Mouse (Mus musculus): ENCODE results near the gene Prr14l. TPM values are rescaled to one million over a fixed set of nuclear protein-coding genes. Genes with fewer than 3 reads are reported as not detected.

The Prr14l gene
- polyA plus RNA-seq, 1 experiment, result 7.6 TPM

- Histone ChIP-seq H3K27ac (ENCODE audit: control insufficient read depth, insufficient read depth, low read depth, low read length) (peak within 1 kb of the TSS; percentile 76), H3K4me1 (ENCODE audit: control insufficient read depth, insufficient read depth, low read length) (peaks cover 2% of the 10 kb centered on the region; the same call in 1 of the 2 replicates), H3K36me3 (ENCODE audit: control insufficient read depth, insufficient read depth, low read length) (no peaks in the 10 kb centered on the region), H3K4me3 (ENCODE audit: control insufficient read depth, low read depth, low read length) (peak within 1 kb of the TSS; percentile 92), H3K27me3 (ENCODE audit: control insufficient read depth, insufficient read depth, low read length) (no peaks in the 10 kb centered on the region)
- peak; percentile 89 for TF ChIP-seq POLR2A (IDR thresholded peaks at IDR 0.05; ENCODE audit: control insufficient read depth, low read depth, low read length)
- TF ChIP-seq CTCF (IDR thresholded peaks at IDR 0.05; ENCODE audit: control insufficient read depth, insufficient read depth, insufficient replicate concordance, low read depth, low read length), result peak; percentile 12; the same call in 1 of the 2 replicates
Observed at GRCm38 (mm10) chr5:32785313-32785915, 68.6 kb downstream of the Prr14l start, which contains the start of gene Pisd. Pisd (minus strand) TSS chr5:32785646.

DNA sequence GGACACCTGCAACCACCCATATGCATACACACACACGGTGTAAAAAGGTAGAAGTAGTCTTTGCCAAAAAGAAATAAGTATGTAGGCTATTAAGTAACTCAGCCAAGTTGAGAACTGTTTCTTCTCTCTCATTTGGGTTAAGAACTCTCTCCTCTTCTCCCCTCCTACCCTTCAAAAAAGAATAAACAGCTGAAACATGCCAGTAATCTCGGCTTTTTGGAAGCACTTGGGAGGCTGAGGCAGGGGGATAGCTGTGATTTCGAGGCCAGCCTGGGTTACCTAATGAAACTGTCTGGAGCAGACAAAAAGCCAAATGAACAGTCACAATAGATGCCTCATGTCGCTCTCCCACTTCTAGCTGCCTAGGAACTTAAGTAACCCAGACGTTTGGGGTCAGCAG, 69.3 kb downstream of the Prr14l start:
- Histone ChIP-seq H3K4me3 (ENCODE audit: control insufficient read depth, low read depth, low read length) (peak overlapping the region; percentile 92), H3K27ac (ENCODE audit: control insufficient read depth, insufficient read depth, low read depth, low read length) (peak overlapping the region; percentile 62), H3K4me1 (ENCODE audit: control insufficient read depth, insufficient read depth, low read length) (peaks cover 2% of the 10 kb centered on the region; the same call in 1 of the 2 replicates), H3K27me3 (ENCODE audit: control insufficient read depth, insufficient read depth, low read length) (no peaks in the 10 kb centered on the region), H3K36me3 (ENCODE audit: control insufficient read depth, insufficient read depth, low read length) (no peaks in the 10 kb centered on the region)
- no peak for TF ChIP-seq CTCF (IDR thresholded peaks at IDR 0.05; ENCODE audit: control insufficient read depth, insufficient read depth, insufficient replicate concordance, low read depth, low read length)
- TF ChIP-seq POLR2A (IDR thresholded peaks at IDR 0.05; ENCODE audit: control insufficient read depth, low read depth, low read length), result no peak

GRCm38 (mm10) chr5:32781596-32781995, 72.5 kb downstream of the Prr14l start:
- Histone ChIP-seq H3K27me3 (ENCODE audit: control insufficient read depth, insufficient read depth, low read length) (no peaks in the 10 kb centered on the region), H3K27ac (ENCODE audit: control insufficient read depth, insufficient read depth, low read depth, low read length) (no peak overlapping the region), H3K36me3 (ENCODE audit: control insufficient read depth, insufficient read depth, low read length) (no peaks in the 10 kb centered on the region), H3K4me1 (ENCODE audit: control insufficient read depth, insufficient read depth, low read length) (peaks cover 2% of the 10 kb centered on the region; the same call in 1 of the 2 replicates), H3K4me3 (ENCODE audit: control insufficient read depth, low read depth, low read length) (no peak overlapping the region)
- TF ChIP-seq CTCF (IDR thresholded peaks at IDR 0.05; ENCODE audit: control insufficient read depth, insufficient read depth, insufficient replicate concordance, low read depth, low read length), result no peak
- no peak for TF ChIP-seq POLR2A (IDR thresholded peaks at IDR 0.05; ENCODE audit: control insufficient read depth, low read depth, low read length)

- no peaks in the 10 kb centered on the region for H3K4me1 ChIP-seq (ENCODE audit: control insufficient read depth, insufficient read depth, low read length)
- no peak overlapping the region for H3K4me3 ChIP-seq (ENCODE audit: control insufficient read depth, low read depth, low read length)
- no peak overlapping the region for H3K27ac ChIP-seq (ENCODE audit: control insufficient read depth, insufficient read depth, low read depth, low read length)
- no peaks in the 10 kb centered on the region for H3K27me3 ChIP-seq (ENCODE audit: control insufficient read depth, insufficient read depth, low read length)
- no peaks in the 10 kb centered on the region; the same call in 1 of the 2 replicates for H3K36me3 ChIP-seq (ENCODE audit: control insufficient read depth, insufficient read depth, low read length)
- TF ChIP-seq POLR2A (IDR thresholded peaks at IDR 0.05; ENCODE audit: control insufficient read depth, low read depth, low read length), result no peak
- no peak for TF ChIP-seq CTCF (IDR thresholded peaks at IDR 0.05; ENCODE audit: control insufficient read depth, insufficient read depth, insufficient replicate concordance, low read depth, low read length)
Observed at GRCm38 (mm10) chr5:32778168-32778567, 75.9 kb downstream of the Prr14l start.

DNA sequence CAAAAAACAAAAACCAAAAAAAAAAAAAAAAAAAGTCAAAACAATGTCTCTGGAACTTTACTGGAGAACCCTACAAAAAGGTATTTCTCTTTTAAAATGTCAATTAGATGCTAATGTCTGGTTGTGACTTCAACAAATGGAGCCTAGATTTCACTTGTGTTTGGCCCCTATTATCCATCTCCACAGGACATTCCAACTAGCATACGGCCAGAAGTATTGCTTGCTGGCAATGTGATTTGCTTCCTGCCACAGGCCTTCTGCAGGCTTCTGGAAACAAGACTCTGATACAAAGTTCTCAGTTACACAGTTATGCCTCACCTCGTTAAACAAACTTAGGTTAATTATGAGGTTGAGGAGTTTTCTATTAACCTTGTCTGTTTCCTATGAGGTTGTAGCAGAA, 81.7 kb downstream of the Prr14l start:
- H3K4me1 ChIP-seq (ENCODE audit: control insufficient read depth, insufficient read depth, low read length), result no peaks in the 10 kb centered on the region

DNA sequence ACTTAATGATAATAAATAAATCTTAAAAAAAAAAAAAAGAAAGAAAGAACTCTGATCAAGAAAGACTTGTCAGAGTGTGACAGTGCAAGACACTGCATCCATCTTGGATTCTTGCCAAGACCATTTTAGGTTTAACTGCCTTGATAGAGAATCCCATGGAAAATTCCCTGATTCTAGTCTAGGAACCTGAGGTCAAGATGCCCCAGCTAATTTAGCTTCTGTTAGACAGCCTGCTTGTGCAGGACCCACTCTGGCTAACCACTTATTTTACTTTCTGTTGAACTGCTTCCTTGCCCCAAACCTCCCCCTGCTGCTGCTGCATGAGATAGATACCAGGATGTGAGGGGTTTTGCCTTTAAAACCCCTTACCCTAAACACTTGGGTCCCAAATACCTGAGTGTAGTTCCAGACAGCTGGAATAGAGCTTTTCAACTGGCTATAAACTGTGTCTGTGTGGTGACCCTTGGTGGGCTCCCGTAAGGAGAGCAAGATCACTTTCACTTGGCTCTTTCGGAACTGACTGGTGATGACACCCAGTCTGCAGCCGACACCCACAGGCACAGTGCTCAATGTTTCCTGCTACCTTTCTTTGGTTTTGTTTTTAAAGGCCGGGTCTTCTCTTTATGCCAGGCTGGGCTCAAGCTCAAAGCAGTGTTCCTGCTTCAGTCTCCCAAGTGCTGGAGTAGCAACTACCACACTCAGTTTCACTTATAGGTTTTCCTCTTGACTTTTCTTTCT, 86.3 kb downstream of the Prr14l start:
- Histone ChIP-seq H3K27ac (ENCODE audit: control insufficient read depth, insufficient read depth, low read depth, low read length) (no peak overlapping the region), H3K36me3 (ENCODE audit: control insufficient read depth, insufficient read depth, low read length) (no peaks in the 10 kb centered on the region; the same call in 1 of the 2 replicates), H3K27me3 (ENCODE audit: control insufficient read depth, insufficient read depth, low read length) (no peaks in the 10 kb centered on the region), H3K4me1 (ENCODE audit: control insufficient read depth, insufficient read depth, low read length) (no peaks in the 10 kb centered on the region), H3K4me3 (ENCODE audit: control insufficient read depth, low read depth, low read length) (no peak overlapping the region)
- TF ChIP-seq POLR2A (IDR thresholded peaks at IDR 0.05; ENCODE audit: control insufficient read depth, low read depth, low read length) (no peak), CTCF (IDR thresholded peaks at IDR 0.05; ENCODE audit: control insufficient read depth, insufficient read depth, insufficient replicate concordance, low read depth, low read length) (no peak)

More for the DNA sequence above, 81.7 kb downstream of the Prr14l start:
- no peak for TF ChIP-seq POLR2A (IDR thresholded peaks at IDR 0.05; ENCODE audit: control insufficient read depth, low read depth, low read length)
- TF ChIP-seq CTCF (IDR thresholded peaks at IDR 0.05; ENCODE audit: control insufficient read depth, insufficient read depth, insufficient replicate concordance, low read depth, low read length), result no peak
- H3K27me3 ChIP-seq (ENCODE audit: control insufficient read depth, insufficient read depth, low read length), result no peaks in the 10 kb centered on the region
- no peak overlapping the region for H3K27ac ChIP-seq (ENCODE audit: control insufficient read depth, insufficient read depth, low read depth, low read length)
- no peaks in the 10 kb centered on the region; the same call in 1 of the 2 replicates for H3K36me3 ChIP-seq (ENCODE audit: control insufficient read depth, insufficient read depth, low read length)
- no peak overlapping the region for H3K4me3 ChIP-seq (ENCODE audit: control insufficient read depth, low read depth, low read length)

- Histone ChIP-seq H3K27me3 (ENCODE audit: control insufficient read depth, insufficient read depth, low read length) (no peaks in the 10 kb centered on the region), H3K27ac (ENCODE audit: control insufficient read depth, insufficient read depth, low read depth, low read length) (no peak overlapping the region), H3K4me3 (ENCODE audit: control insufficient read depth, low read depth, low read length) (no peak overlapping the region), H3K36me3 (ENCODE audit: control insufficient read depth, insufficient read depth, low read length) (no peaks in the 10 kb centered on the region; the same call in 1 of the 2 replicates), H3K4me1 (ENCODE audit: control insufficient read depth, insufficient read depth, low read length) (no peaks in the 10 kb centered on the region)
- TF ChIP-seq CTCF (IDR thresholded peaks at IDR 0.05; ENCODE audit: control insufficient read depth, insufficient read depth, insufficient replicate concordance, low read depth, low read length), result no peak
- TF ChIP-seq POLR2A (IDR thresholded peaks at IDR 0.05; ENCODE audit: control insufficient read depth, low read depth, low read length), result no peak
Observed at GRCm38 (mm10) chr5:32767004-32767403, 87.1 kb downstream of the Prr14l start.
